Mouse (Mus musculus) brain, adult 2 months (tissue): ENCODE data around the gene Slc39a3.
A peak's percentile ranks its signal among the peaks of the same experiment; 100 is the strongest.
"Not testable (repeated sequence)": the region's sequence is repeated elsewhere in the genome, so short reads cannot be mapped to it uniquely, and the experiment has no call there.

Experiments
- DNase-seq: peaks from one replicate; pipeline ENCODE4 v3.0.0; 2011; ENCODE audit warnings: low read depth, low spot score

The Slc39a3 gene

DNA sequence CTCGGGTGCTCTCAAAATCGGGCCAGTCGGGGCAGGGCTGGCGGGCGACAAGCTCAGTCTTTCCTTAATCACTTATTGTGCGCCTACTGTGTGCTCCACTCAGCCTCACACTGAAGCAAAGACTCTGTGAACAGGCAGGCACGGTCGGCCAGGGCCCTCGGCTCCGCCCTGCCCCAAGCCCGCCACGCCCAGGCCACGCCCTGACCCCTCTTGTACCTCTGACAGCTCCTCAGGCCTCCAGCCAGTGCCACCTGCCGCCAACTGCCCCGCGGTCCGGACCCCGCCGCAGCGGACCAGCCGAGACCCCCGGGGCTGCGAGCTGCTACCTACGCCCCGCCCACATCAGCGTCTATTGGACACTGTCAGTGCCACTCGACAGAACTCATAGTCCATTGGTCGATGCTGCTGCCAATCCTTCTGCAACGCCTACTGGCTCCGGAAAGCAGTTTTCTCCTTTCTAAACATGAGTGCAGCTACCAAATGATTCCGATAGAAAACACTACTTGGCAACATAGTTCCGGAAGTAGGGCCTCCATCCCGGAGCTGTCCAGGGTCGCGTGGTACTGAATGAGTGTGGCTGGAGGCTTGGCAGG is at the start of gene Slc39a3:
Slc39a3 (minus strand) TSS at position 439 of the 593 bp plus-strand sequence.
- DNase-seq: peak; percentile 100

DNA sequence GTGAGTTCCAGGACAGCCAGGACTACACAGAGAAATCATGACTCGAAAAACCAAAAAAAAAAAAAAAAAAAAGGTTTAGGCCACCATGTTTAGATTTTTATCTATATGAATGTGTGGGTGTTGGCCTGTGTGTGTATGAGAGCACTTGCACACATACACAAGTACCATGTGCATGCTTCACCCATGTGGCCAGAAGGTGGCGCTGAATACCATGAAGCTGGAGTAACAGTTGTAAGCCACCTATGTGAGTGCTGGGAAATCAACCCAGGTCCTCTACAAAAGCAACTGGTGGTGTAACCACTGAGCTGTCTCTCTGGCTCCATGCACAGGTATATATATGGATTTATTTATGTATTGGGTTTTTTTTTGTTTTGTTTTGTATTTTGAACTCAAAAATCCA is 49.8 kb upstream of the Slc39a3 start:
- peak; percentile 42 for DNase-seq

DNA sequence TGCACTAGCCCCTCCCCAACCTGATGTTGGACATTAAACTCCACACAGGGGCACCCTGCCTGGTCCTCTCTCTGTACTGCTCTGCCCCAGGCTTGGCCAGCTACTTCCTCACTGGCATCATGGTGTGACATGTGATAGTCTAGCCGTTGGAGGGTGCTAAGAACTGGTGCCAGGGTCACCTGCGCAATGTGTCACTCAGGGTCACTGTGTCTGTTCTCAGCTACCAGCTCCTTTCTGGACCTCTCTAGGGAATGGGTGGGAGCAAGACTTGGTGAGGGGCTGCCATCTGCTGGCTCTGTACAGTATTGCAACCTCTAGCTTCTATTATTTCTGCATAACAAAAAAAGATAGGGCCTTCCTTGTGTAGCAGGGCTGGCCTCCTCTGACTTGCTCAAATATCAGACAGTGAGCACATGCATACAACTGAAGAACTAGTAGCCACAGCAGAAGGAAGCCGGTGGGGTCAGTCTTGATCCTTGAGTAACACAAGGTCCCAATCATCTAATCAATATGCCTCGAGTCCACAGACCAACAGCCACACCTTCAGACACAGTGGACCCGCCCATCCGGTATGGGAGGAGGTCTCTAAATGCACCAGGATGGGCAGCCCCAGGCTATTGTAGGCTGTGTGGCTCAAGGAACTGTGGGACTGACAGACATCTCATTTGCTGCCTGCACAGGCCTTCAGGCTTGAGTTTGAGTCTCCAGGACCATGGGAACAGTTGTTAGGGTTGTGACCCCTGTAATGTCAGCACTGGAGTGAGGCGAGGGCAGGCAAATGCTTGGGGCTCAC is 45.1 kb upstream of the Slc39a3 start:
- peak; percentile 83 for DNase-seq

- peak; percentile 35 for DNase-seq
Observed at GRCm38 (mm10) chr10:81080008-81080655, 42.9 kb upstream of the Slc39a3 start.

DNA sequence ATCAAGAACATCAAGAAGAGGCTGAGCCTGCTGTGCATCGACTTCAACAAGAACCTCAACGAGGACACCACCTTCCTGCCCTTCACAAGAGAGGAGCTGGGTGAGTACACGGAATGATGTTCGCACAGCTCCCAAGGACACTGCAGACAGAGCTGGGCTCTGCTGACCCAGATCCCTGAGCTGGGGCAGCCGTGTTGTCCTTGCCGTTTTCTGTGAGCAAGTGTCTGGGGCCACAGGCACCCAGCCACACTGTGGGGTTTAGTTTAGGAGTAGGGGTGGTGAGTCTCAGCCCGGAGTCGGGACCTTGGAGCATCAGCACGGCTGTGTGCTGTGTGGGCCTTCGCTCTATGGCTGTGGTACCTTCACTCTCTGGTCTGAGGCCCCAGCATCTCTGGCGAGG is 40.7 kb upstream of the Slc39a3 start:
- DNase-seq: no peak

DNA sequence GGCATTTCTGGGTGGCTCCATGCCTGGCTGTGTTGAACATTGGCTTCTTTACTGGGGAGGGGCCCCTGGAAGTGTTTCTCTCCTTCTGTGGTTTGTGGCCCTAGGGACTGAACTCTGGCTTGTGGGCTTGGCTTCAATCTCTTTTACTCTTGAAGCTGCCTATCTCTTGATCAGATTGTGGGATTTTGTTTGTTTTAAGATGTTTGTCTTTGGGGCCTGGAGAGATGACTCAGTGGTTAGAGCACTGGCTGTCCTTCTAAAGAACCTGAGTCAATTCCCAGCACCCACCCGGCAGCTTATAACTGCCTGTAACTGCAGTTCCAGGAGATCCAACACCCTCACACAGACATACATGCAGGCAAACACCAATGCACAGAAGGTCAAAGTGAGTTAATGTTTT is 39.1 kb upstream of the Slc39a3 start:
- no peak for DNase-seq

- DNase-seq: no peak
Observed at GRCm38 (mm10) chr10:81075734-81076133, 38.5 kb upstream of the Slc39a3 start.

- DNase-seq: no peak
Observed at GRCm38 (mm10) chr10:81073464-81073863, 36.2 kb upstream of the Slc39a3 start.

- no peak for DNase-seq
Observed at GRCm38 (mm10) chr10:81072290-81072689, 35.1 kb upstream of the Slc39a3 start.

- DNase-seq: peak; percentile 100
Observed at GRCm38 (mm10) chr10:81069836-81070235, 32.6 kb upstream of the Slc39a3 start, which contains the start of gene Thop1. TSS of gene Thop1 (plus strand) at chr10:81070035.

GRCm38 (mm10) chr10:81068706-81069105 is 31.5 kb upstream of the Slc39a3 start:
- DNase-seq: no peak

- not testable (repeated sequence) for DNase-seq
Observed at GRCm38 (mm10) chr10:81064519-81064918, 27.3 kb upstream of the Slc39a3 start.

DNA sequence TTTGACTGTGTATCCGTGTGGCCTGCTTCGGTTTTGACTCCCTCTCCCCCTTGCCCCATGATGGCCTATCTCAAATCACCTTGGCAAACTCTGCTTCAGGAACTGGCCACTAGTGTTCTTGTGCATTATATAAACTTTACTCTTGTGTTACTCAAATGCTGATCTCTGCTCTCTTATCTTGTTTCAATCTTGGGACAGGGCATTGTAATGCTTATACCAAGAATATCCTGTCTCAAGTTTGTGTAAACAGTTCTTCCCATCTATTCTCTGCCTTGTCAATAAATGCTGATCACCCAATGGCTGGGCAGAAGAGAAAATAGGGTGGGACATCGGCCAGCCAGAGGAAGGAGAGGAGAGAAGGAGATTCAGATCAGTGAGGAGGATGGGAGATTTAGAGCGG is 25.5 kb upstream of the Slc39a3 start:
- no peak for DNase-seq

- peak; percentile 100 for DNase-seq
Observed at GRCm38 (mm10) chr10:81059603-81060543, 22.6 kb upstream of the Slc39a3 start, which contains the start of gene Sgta. TSS of gene Sgta (minus strand) at chr10:81060181.

- DNase-seq: no peak
Observed at GRCm38 (mm10) chr10:81058896-81059295, 21.7 kb upstream of the Slc39a3 start.

- no peak for DNase-seq
Observed at GRCm38 (mm10) chr10:81057406-81058130, 20.3 kb upstream of the Slc39a3 start.

DNA sequence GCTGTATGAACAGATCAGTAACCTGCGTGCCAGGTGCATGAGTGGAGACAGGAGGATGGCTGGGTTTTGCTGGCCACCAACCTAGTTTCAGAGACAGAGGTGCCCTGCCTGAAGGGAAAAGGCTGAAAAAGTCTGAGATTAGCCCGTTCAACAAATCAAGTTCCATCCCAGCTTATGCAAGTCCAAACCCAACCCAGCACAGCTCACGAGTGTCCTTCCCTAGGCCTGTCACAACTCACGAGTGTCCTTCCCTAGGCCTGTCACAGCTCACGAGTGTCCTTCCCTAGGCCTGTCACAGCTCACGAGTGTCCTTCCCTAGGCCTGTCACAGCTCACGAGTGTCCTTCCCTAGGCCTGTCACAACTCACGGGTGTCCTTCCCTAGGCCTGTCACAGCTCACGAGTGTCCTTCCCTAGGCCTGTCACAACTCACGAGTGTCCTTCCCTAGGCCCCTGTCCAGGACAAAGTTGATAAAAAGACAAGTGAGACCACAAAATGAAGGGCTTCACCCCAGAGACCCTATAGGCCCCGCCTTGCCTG is 18.6 kb upstream of the Slc39a3 start:
- DNase-seq: not testable (repeated sequence)

GRCm38 (mm10) chr10:81055169-81055568 is 17.9 kb upstream of the Slc39a3 start:
- DNase-seq: peak; percentile 61

- no peak for DNase-seq
Observed at GRCm38 (mm10) chr10:81052577-81052976, 15.4 kb upstream of the Slc39a3 start.

DNA sequence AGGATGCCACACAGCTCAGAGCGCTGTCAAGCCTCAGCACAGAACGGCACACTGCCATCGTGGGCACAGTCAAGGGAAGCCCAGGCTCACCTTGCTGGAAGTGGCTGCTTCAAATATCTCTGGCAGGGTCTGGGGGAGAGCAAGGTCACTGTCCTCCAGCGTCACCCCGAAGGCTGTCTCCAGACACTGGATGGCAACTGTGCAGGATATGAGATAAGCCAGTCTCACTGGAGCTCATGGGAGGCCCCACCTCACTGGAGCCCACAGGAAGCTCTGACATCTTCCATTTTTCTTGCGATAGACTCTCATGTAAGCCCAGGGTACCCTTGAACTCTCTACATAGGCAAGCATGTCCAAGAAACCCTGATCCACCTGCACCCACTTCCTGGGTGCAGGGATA is 13.9 kb upstream of the Slc39a3 start:
- no peak for DNase-seq
